Mouse (Mus musculus): ENCODE measurements around the gene Mettl7a2.
"Not testable (repeated sequence)": the region's sequence is repeated elsewhere in the genome, so short reads cannot be mapped to it uniquely, and the experiment has no call there.

DNA sequence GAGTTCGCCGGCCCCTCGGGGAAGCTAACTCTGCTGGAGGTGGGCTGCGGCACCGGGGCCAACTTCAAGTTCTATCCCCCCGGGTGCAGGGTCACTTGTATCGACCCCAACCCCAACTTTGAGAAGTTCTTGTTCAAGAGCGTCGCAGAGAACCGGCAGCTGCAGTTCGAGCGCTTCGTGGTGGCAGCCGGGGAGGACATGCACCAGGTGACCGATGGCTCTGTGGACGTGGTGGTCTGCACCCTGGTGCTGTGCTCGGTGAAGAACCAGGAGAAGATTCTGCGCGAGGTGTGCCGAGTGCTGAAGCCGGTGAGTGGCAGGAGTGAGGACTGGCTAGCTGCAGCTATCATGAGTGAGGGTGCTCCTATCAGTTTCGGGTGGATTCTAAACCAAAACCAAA, 399 bp downstream of the Mettl7a2 start:
- not testable (repeated sequence) for TF ChIP-seq CTCF (IDR thresholded peaks at IDR 0.05; ENCODE audit: low read depth, low read length); POLR2A (IDR thresholded peaks at IDR 0.05; ENCODE audit: extremely low read depth, insufficient read depth, low read length)
